Mouse (Mus musculus): Measurements from ENCODE around the gene Veph1.
A peak's percentile ranks its signal among the peaks of the same experiment; 100 is the strongest.
"Not testable (repeated sequence)": the region's sequence is repeated elsewhere in the genome, so short reads cannot be mapped to it uniquely, and the experiment has no call there.

Gene Veph1

GRCm38 (mm10) chr3:66296545-66296944, at the start of gene Veph1:
Gene Veph1, minus strand, starts transcription at chr3:66296837.
- DNase-seq (ENCODE audit: low spot score), result no peak

- no peak for DNase-seq (ENCODE audit: low spot score)
Measured at GRCm38 (mm10) chr3:66340742-66341141, 44.1 kb upstream of the Veph1 start.

- no peak for DNase-seq (ENCODE audit: low spot score)
Measured at GRCm38 (mm10) chr3:66332401-66332729, 35.7 kb upstream of the Veph1 start.

- peak; percentile 57 for DNase-seq (ENCODE audit: low spot score)
Measured at GRCm38 (mm10) chr3:66331592-66332400, 35.2 kb upstream of the Veph1 start.

- DNase-seq (ENCODE audit: low spot score), result no peak
Measured at GRCm38 (mm10) chr3:66330896-66331579, 34.4 kb upstream of the Veph1 start.

- no peak for DNase-seq (ENCODE audit: low spot score)
Measured at GRCm38 (mm10) chr3:66325962-66326834, 29.6 kb upstream of the Veph1 start.

GRCm38 (mm10) chr3:66325486-66325951, 28.9 kb upstream of the Veph1 start:
- DNase-seq (ENCODE audit: low spot score), result no peak

GRCm38 (mm10) chr3:66314793-66315715, 18.4 kb upstream of the Veph1 start:
- DNase-seq (ENCODE audit: low spot score), result no peak

- DNase-seq (ENCODE audit: low spot score), result no peak
Measured at GRCm38 (mm10) chr3:66310586-66310985, 13.9 kb upstream of the Veph1 start.

- DNase-seq (ENCODE audit: low spot score), result no peak
Measured at GRCm38 (mm10) chr3:66309531-66309930, 12.9 kb upstream of the Veph1 start.

GRCm38 (mm10) chr3:66295236-66295635, 1.4 kb downstream of the Veph1 start:
- DNase-seq (ENCODE audit: low spot score), result no peak

- no peak for DNase-seq (ENCODE audit: low spot score)
Measured at GRCm38 (mm10) chr3:66294729-66295128, 1.9 kb downstream of the Veph1 start.

- DNase-seq (ENCODE audit: low spot score), result peak; percentile 68
Measured at GRCm38 (mm10) chr3:66292356-66292946, 4.2 kb downstream of the Veph1 start.

- DNase-seq (ENCODE audit: low spot score), result no peak
Measured at GRCm38 (mm10) chr3:66263270-66263669, 33.4 kb downstream of the Veph1 start.

GRCm38 (mm10) chr3:66262319-66262718, 34.3 kb downstream of the Veph1 start:
- DNase-seq (ENCODE audit: low spot score), result peak; percentile 47

GRCm38 (mm10) chr3:66254504-66255105, 42.0 kb downstream of the Veph1 start:
- no peak for DNase-seq (ENCODE audit: low spot score)

GRCm38 (mm10) chr3:66251842-66252241, 44.8 kb downstream of the Veph1 start:
- no peak for DNase-seq (ENCODE audit: low spot score)

- no peak for DNase-seq (ENCODE audit: low spot score)
Measured at GRCm38 (mm10) chr3:66240476-66240875, 56.2 kb downstream of the Veph1 start.

GRCm38 (mm10) chr3:66236234-66236871, 60.3 kb downstream of the Veph1 start:
- DNase-seq (ENCODE audit: low spot score), result not testable (repeated sequence)

Data from testis, postnatal 10 days (tissue).